Mouse (Mus musculus) embryonic facial prominence, embryonic 14.5 days (tissue): ENCODE measurements around the gene Slc44a2. TPM values are rescaled to one million over a fixed set of nuclear protein-coding genes. Genes with fewer than 3 reads are reported as not detected.
A peak's percentile ranks its signal among the peaks of the same experiment; 100 is the strongest.
"Not testable (repeated sequence)": the region's sequence is repeated elsewhere in the genome, so short reads cannot be mapped to it uniquely, and the experiment has no call there.

Experiments
- ATAC-seq: fragments of 200-750 bp; cut with Nextera tagmentation; 2 replicates; pipeline ENCODE4 v1.8.0; 2017; ENCODE audit warnings: low read depth, moderate number of reproducible peaks, moderate TSS enrichment
- DNase-seq: peaks from one replicate; pipeline ENCODE4 v3.0.0-alpha.2; 2015; ENCODE audit warnings: low spot score
- H3K27ac ChIP-seq: fragments of 300-500 bp; sonication (generic); replicated peaks from 2 replicates; pipeline ENCODE4 v1.5.1; 2014; ENCODE audit warnings: low read depth, mild to moderate bottlenecking, low read length, moderate library complexity
- H3K27me3 ChIP-seq: fragments of 300-500 bp; sonication (generic); replicated peaks from 2 replicates; pipeline ENCODE4 v1.6.1; 2014; ENCODE audit warnings: low read length; ENCODE audit not compliant: control insufficient read depth, insufficient read depth
- H3K36me3 ChIP-seq: fragments of 300-500 bp; sonication (generic); 2 replicates; pipeline ENCODE4 v1.6.1; 2014; ENCODE audit warnings: low read length, mixed read lengths; ENCODE audit not compliant: control insufficient read depth, insufficient read depth
- H3K4me1 ChIP-seq: fragments of 300-500 bp; sonication (generic); 2 replicates; pipeline ENCODE4 v1.6.1; 2014; ENCODE audit warnings: antibody characterized with exemption, low read length; ENCODE audit not compliant: control insufficient read depth, insufficient read depth
- H3K4me2 ChIP-seq: fragments of 300-500 bp; sonication (generic); 2 replicates; pipeline ENCODE4 v1.6.1; 2014; ENCODE audit warnings: low read depth, mild to moderate bottlenecking, low read length, moderate library complexity, mixed read lengths
- H3K4me3 ChIP-seq: fragments of 300-500 bp; sonication (generic); 2 replicates; pipeline ENCODE4 v1.5.1; 2014; ENCODE audit warnings: low read depth, mild to moderate bottlenecking, low read length
- H3K9ac ChIP-seq: fragments of 300-500 bp; sonication (generic); 2 replicates; pipeline ENCODE4 v1.6.1; 2014; ENCODE audit warnings: low read depth, mild to moderate bottlenecking, low read length, moderate library complexity, mixed read lengths
- H3K9me3 ChIP-seq: fragments of 300-500 bp; sonication (generic); 2 replicates; pipeline ENCODE4 v1.6.1; 2016; ENCODE audit warnings: low read length; ENCODE audit not compliant: control insufficient read depth
- WGBS: fragments of 180-500 bp; shearing (Covaris S2); extraction: QIAGEN DNeasy Blood & Tissue Kit; methylation state at CpG from one replicate; pipeline ENCODE4 v1.1.7; 2014; 5-methylcytosine and 5-hydroxymethylcytosine counted together
- polyA plus RNA-seq: library from polyadenylated mRNA; unstranded; fragments of >200 nt; fragmentation: Nextera tagmentation; extraction: Ambion mirVana; gene quantifications from 2 replicates; pipeline ENCODE4 v1.2.1, GENCODE M21; 2014

Gene Slc44a2
- polyA plus RNA-seq, 1 experiment from 2014 or later = 111 TPM

DNA sequence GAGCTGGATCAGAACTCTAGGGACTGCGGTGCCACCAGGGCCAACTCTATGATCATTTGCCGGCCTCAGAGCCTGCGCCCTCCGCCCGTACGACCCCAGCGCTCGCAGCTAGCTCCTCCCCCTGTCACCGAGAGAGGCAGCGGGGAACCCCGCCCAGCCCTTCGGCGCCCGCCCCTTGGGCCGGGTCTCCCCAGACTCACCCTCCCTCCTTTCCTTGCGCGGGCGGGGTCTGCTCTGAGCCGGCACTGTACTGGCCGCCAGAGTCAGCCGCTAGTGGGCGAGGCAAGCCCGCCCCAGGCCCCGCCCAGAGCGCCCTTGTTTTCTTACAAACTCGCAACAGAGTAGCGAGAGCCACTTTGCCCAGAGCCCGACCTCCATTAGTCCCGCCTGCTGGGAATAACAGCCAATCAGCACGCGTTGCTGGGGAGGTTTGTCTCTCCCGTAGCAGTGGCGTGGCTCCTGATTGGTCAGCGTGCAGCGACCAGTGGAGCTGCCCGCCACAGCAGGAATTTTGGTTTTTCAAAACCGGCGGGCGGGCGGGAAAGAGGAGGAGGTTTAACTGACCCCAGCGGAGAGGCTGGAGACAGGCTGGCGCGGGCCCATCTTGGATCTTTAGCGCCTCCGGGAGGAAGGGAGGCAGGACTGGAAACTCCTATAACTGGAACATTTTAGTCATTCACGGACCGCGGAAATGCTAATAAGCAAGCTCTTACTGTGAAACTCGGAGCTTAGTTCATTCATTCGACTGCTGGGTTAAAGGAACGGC, 29.3 kb upstream of the Slc44a2 start, which contains the start of gene Cdkn2d:
Cdkn2d (minus strand) TSS at position 386 of the 766 bp plus-strand sequence.
- Histone ChIP-seq H3K9ac (peak within 1 kb of the TSS; percentile 75), H3K4me3 (peak within 1 kb of the TSS; percentile 81), H3K27me3 (no peaks in the 10 kb centered on the region), H3K4me1 (peaks cover 23% of the 10 kb centered on the region), H3K9me3 (no peaks in the 10 kb centered on the region), H3K27ac (peak within 1 kb of the TSS; percentile 77), H3K4me2 (peak within 1 kb of the TSS; percentile 70), H3K36me3 (0 out of 2 replicates have a peak, but pooled peaks cover 4% of the 10 kb centered on the region)
- ATAC-seq = peak; percentile 97
- peak; percentile 100 for DNase-seq
- WGBS = 0% methylated on average over 46 of the region's 51 CpGs

DNA sequence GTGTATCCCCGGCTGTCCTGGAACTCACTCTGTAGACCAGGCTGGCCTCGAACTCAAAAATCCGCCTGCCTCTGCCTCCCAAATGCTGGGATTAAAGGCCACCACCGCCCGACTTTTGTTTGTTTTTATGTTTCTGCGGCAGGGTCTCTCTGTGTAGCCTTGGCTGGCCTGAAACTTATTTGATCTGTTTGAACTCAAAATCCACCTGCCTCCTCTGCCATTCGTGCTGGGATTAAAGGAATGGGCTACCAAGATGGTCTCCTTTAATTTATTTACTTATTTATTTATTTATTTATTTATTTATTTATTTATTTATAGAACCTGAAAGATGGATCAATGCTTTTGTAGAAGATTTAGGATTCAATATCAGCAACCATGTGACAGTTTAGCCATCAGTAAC, 28.6 kb upstream of the Slc44a2 start:
- Histone ChIP-seq H3K4me1 (peaks cover 18% of the 10 kb centered on the region), H3K4me3 (peak overlapping the region; percentile 81), H3K4me2 (peak overlapping the region; percentile 55), H3K27ac (peak overlapping the region; percentile 77), H3K9ac (peak overlapping the region; percentile 36)
- not testable (repeated sequence) for H3K27me3 ChIP-seq, H3K9me3 ChIP-seq, DNase-seq, ATAC-seq, H3K36me3 ChIP-seq
- 16% methylated on average over 7 of the region's 7 CpGs for WGBS

GRCm38 (mm10) chr9:21292271-21292670, 28.2 kb upstream of the Slc44a2 start:
- H3K36me3 ChIP-seq = no peaks in the 10 kb centered on the region
- WGBS = 88% methylated on average over 3 of the region's 3 CpGs
- ATAC-seq (no peak), DNase-seq (no peak)
- no peak overlapping the region for H3K27ac ChIP-seq
- no peaks in the 10 kb centered on the region for H3K9me3 ChIP-seq
- no peak overlapping the region for H3K9ac ChIP-seq
- H3K4me1 ChIP-seq = peaks cover 15% of the 10 kb centered on the region
- H3K4me2 ChIP-seq = no peak overlapping the region
- no peak overlapping the region for H3K4me3 ChIP-seq
- H3K27me3 ChIP-seq = no peaks in the 10 kb centered on the region

- Histone ChIP-seq H3K27ac (no peak overlapping the region), H3K36me3 (no peaks in the 10 kb centered on the region), H3K4me3 (no peak overlapping the region), H3K9ac (no peak overlapping the region), H3K27me3 (no peaks in the 10 kb centered on the region), H3K9me3 (peaks cover 4% of the 10 kb centered on the region; the same call in 1 of the 2 replicates), H3K4me1 (no peaks in the 10 kb centered on the region), H3K4me2 (no peak overlapping the region)
- DNase-seq (no peak), ATAC-seq (no peak)
- 83% methylated on average over 10 of the region's 10 CpGs for WGBS
Observed at GRCm38 (mm10) chr9:21299014-21299413, 21.5 kb upstream of the Slc44a2 start.

GRCm38 (mm10) chr9:21305065-21305464, 15.4 kb upstream of the Slc44a2 start:
- no peaks in the 10 kb centered on the region for H3K36me3 ChIP-seq
- no peak for ATAC-seq
- H3K9ac ChIP-seq = no peak overlapping the region
- no peak overlapping the region for H3K27ac ChIP-seq
- H3K4me2 ChIP-seq = no peak overlapping the region
- no peak for DNase-seq
- H3K9me3 ChIP-seq = peaks cover 4% of the 10 kb centered on the region; the same call in 1 of the 2 replicates
- WGBS = 86% methylated on average over 7 of the region's 7 CpGs
- no peaks in the 10 kb centered on the region for H3K4me1 ChIP-seq
- no peak overlapping the region for H3K4me3 ChIP-seq
- no peaks in the 10 kb centered on the region for H3K27me3 ChIP-seq

DNA sequence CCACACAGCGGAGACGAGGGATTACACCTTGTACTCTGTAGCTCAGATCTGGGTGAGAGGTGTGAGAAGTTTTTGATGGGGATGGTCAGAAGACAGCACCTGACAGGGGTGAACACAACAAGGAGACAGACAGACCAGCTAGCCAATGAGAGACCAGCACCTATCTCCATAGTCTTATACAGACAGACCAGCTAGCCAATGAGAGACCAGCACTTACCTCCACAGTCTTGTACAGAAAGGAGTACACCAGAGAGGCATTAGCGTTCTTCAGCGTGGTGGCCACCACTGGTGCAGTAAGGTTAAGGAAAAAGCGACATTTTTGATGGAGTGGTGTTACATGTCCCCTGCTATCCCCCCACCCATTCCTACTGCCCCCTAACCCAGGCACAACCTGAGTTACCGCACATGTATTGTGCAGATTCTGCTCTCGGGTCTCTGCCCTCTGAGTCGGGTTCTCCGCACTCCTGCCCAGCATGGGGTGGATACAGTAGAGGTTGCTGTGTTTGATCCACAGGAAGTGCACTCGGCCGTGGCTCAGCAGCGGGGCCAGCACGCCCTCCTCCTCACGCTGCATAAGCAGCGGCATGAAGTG, 11.3 kb upstream of the Slc44a2 start:
- 71% methylated on average over 15 of the region's 15 CpGs for WGBS
- Histone ChIP-seq H3K9me3 (no peaks in the 10 kb centered on the region), H3K4me1 (no peaks in the 10 kb centered on the region), H3K9ac (no peak overlapping the region), H3K36me3 (no peaks in the 10 kb centered on the region), H3K27me3 (peaks cover 17% of the 10 kb centered on the region), H3K27ac (no peak overlapping the region), H3K4me2 (no peak overlapping the region), H3K4me3 (no peak overlapping the region)
- no peak for ATAC-seq
- DNase-seq = no peak

DNA sequence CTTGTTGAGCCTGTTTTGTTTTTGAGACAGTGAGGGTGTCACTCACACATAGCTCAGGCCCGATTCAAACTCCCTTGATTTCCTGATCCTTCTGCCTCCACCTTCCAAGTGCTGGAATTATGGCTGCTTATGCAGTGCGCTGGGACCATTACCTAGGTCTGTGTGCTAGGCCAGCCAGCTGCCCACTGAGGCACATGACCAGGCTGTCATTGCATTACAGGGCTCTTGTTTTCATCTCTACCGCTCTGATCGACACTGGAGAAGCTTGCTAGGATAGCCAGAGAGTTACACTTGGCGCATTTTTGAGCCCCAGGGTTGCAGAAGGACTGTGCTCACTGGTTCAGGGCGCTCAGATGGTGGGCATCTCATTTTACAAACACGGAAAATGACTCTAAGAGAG, 8.8 kb upstream of the Slc44a2 start:
- WGBS = 23% methylated on average over 7 of the region's 7 CpGs
- H3K4me3 ChIP-seq = peak overlapping the region; percentile 41
- H3K9me3 ChIP-seq = no peaks in the 10 kb centered on the region
- H3K4me1 ChIP-seq = no peaks in the 10 kb centered on the region; the same call in 1 of the 2 replicates
- no peaks in the 10 kb centered on the region for H3K36me3 ChIP-seq
- no peak overlapping the region for H3K27ac ChIP-seq
- H3K27me3 ChIP-seq = peaks cover 17% of the 10 kb centered on the region
- DNase-seq = no peak
- peak overlapping the region; percentile 38 for H3K4me2 ChIP-seq
- peak; percentile 1; the same call in 1 of the 2 replicates for ATAC-seq
- H3K9ac ChIP-seq = peak overlapping the region; percentile 41; the same call in 1 of the 2 replicates

DNA sequence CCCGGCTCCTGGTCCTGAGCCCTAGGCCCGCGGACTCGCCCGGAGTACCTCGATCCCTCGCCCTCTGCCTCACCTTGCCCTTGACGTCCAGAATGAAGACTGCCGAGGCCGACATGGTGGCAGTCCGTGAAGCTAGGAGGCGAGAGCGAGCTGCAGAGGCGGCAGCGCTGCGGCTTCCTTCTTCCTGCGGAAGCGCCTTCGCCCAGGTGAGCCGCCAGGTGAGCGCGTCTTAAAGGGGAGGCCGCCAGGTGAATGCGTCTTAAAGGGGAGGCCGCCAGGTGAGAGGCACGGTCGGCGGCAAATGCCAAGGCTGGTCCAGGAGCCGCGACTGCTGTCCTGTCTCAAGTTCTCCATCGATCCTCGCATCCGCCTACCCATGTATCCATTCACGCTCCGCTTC, 8.4 kb upstream of the Slc44a2 start, which contains the start of gene Ap1m2:
Ap1m2 (minus strand) TSS at position 204 of the 400 bp plus-strand sequence.
- Histone ChIP-seq H3K27me3 (peaks cover 17% of the 10 kb centered on the region), H3K4me3 (peak within 1 kb of the TSS; percentile 41), H3K9me3 (no peaks in the 10 kb centered on the region), H3K36me3 (no peaks in the 10 kb centered on the region), H3K4me1 (no peaks in the 10 kb centered on the region; the same call in 1 of the 2 replicates), H3K9ac (peak within 1 kb of the TSS; percentile 41; the same call in 1 of the 2 replicates), H3K27ac (no peak within 1 kb of the TSS), H3K4me2 (peak within 1 kb of the TSS; percentile 38)
- 13% methylated on average over 15 of the region's 35 CpGs for WGBS
- peak; percentile 60 for DNase-seq
- 0 out of 2 replicates have a peak, but pooled peaks have one; percentile 14 for ATAC-seq
